Mouse (Mus musculus) kidney, embryonic 14.5 days (tissue): ENCODE results near the gene Sag. TPM values are rescaled to one million over a fixed set of nuclear protein-coding genes. Genes with fewer than 3 reads are reported as not detected.

Experiments used
- ATAC-seq: fragments of 200-750 bp; cut with Nextera tagmentation; 2 replicates; pipeline ENCODE4 v1.8.0; 2017; ENCODE audit warnings: moderate number of reproducible peaks, mild to moderate bottlenecking, moderate TSS enrichment, moderate library complexity; ENCODE audit not compliant: low FRiP score, low TSS enrichment
- H3K27ac ChIP-seq: fragments of 300-500 bp; sonication (generic); 2 replicates; pipeline ENCODE4 v1.5.1; 2014; ENCODE audit warnings: low read depth, mild to moderate bottlenecking, low read length, moderate library complexity, mixed read lengths
- H3K27me3 ChIP-seq: fragments of 300-500 bp; sonication (generic); 2 replicates; pipeline ENCODE4 v1.6.1; 2014; ENCODE audit warnings: mild to moderate bottlenecking, low read length; ENCODE audit not compliant: control insufficient read depth, insufficient read depth
- H3K36me3 ChIP-seq: fragments of 300-500 bp; sonication (generic); 2 replicates; pipeline ENCODE4 v1.6.1; 2014; ENCODE audit warnings: low read length, mixed read lengths; ENCODE audit not compliant: control insufficient read depth, insufficient read depth
- H3K4me1 ChIP-seq: fragments of 300-500 bp; sonication (generic); 2 replicates; pipeline ENCODE4 v1.6.1; 2014; ENCODE audit warnings: low read length, mixed read lengths; ENCODE audit not compliant: control insufficient read depth, insufficient read depth
- H3K4me2 ChIP-seq: fragments of 300-500 bp; sonication (generic); replicated peaks from 2 replicates; pipeline ENCODE4 v1.6.1; 2014; ENCODE audit warnings: low read depth, mild to moderate bottlenecking, low read length
- H3K4me3 ChIP-seq: fragments of 300-500 bp; sonication (generic); 2 replicates; pipeline ENCODE4 v1.5.1; 2014; ENCODE audit warnings: mild to moderate bottlenecking, low read length
- H3K9ac ChIP-seq: fragments of 300-500 bp; sonication (generic); 2 replicates; pipeline ENCODE4 v1.6.1; 2014; ENCODE audit warnings: low read depth, mild to moderate bottlenecking, low read length, moderate library complexity
- H3K9me3 ChIP-seq: fragments of 300-500 bp; sonication (generic); 2 replicates; pipeline ENCODE4 v1.6.1; 2016; ENCODE audit warnings: low read length; ENCODE audit not compliant: control insufficient read depth
- WGBS: fragments of 180-500 bp; shearing (Covaris S2); extraction: QIAGEN DNeasy Blood & Tissue Kit; methylation state at CpG from one replicate; pipeline ENCODE4 v1.1.7; 2014; 5-methylcytosine and 5-hydroxymethylcytosine counted together
- polyA plus RNA-seq: library from polyadenylated mRNA; unstranded; fragments of >200 nt; fragmentation: Nextera tagmentation; extraction: Ambion mirVana; gene quantifications from 2 replicates; pipeline ENCODE4 v1.2.1, GENCODE M21; 2014

Sag gene
- polyA plus RNA-seq, 1 experiment from 2014 or later, result 3.7 TPM

GRCm38 (mm10) chr1:87854851-87855251, 51.4 kb downstream of the Sag start:
- WGBS, result 25% methylated on average over 2 of the region's 2 CpGs
- H3K9me3 ChIP-seq, result no peaks in the 10 kb centered on the region

GRCm38 (mm10) chr1:87855522-87855921, 52.0 kb downstream of the Sag start:
- H3K36me3 ChIP-seq, result no peaks in the 10 kb centered on the region
- H3K4me3 ChIP-seq, result no peak overlapping the region
- H3K27ac ChIP-seq, result no peak overlapping the region
- H3K4me2 ChIP-seq, result no peak overlapping the region
- H3K9ac ChIP-seq, result no peak overlapping the region
- H3K4me1 ChIP-seq, result peaks cover 14% of the 10 kb centered on the region
- no peaks in the 10 kb centered on the region for H3K27me3 ChIP-seq
- 94% methylated on average over 1 of the region's 1 CpGs for WGBS
- no peak for ATAC-seq
- H3K9me3 ChIP-seq, result no peaks in the 10 kb centered on the region

More at GRCm38 (mm10) chr1:87854851-87855251, 51.4 kb downstream of the Sag start:
- H3K9ac ChIP-seq, result peak overlapping the region; percentile 18; the same call in 1 of the 2 replicates
- H3K4me1 ChIP-seq, result peaks cover 14% of the 10 kb centered on the region
- H3K27me3 ChIP-seq, result no peaks in the 10 kb centered on the region
- no peaks in the 10 kb centered on the region for H3K36me3 ChIP-seq
- H3K4me2 ChIP-seq, result peak overlapping the region; percentile 91
- peak overlapping the region; percentile 93 for H3K4me3 ChIP-seq
- no peak for ATAC-seq
- H3K27ac ChIP-seq, result no peak overlapping the region

- Histone ChIP-seq H3K4me3 (no peak overlapping the region), H3K27me3 (no peaks in the 10 kb centered on the region), H3K27ac (no peak overlapping the region), H3K36me3 (no peaks in the 10 kb centered on the region), H3K9ac (no peak overlapping the region), H3K4me2 (no peak overlapping the region), H3K9me3 (no peaks in the 10 kb centered on the region), H3K4me1 (peaks cover 14% of the 10 kb centered on the region)
- WGBS, result 79% methylated on average over 3 of the region's 3 CpGs
- ATAC-seq, result no peak
Observed at GRCm38 (mm10) chr1:87856823-87857222, 53.3 kb downstream of the Sag start.

- Histone ChIP-seq H3K9me3 (no peaks in the 10 kb centered on the region), H3K4me3 (no peak overlapping the region), H3K27me3 (no peaks in the 10 kb centered on the region), H3K36me3 (no peaks in the 10 kb centered on the region), H3K4me1 (peaks cover 14% of the 10 kb centered on the region), H3K27ac (no peak overlapping the region), H3K9ac (no peak overlapping the region), H3K4me2 (no peak overlapping the region)
- WGBS, result 96% methylated on average over 1 of the region's 1 CpGs
- ATAC-seq, result no peak
Observed at GRCm38 (mm10) chr1:87858031-87858430, 54.6 kb downstream of the Sag start.

GRCm38 (mm10) chr1:87858529-87858928, 55.0 kb downstream of the Sag start:
- H3K4me1 ChIP-seq, result peaks cover 14% of the 10 kb centered on the region
- no peaks in the 10 kb centered on the region for H3K36me3 ChIP-seq
- no peak for ATAC-seq
- 83% methylated on average over 2 of the region's 2 CpGs for WGBS
- no peak overlapping the region for H3K27ac ChIP-seq
- no peak overlapping the region for H3K4me3 ChIP-seq
- no peaks in the 10 kb centered on the region for H3K27me3 ChIP-seq
- H3K4me2 ChIP-seq, result no peak overlapping the region
- H3K9me3 ChIP-seq, result no peaks in the 10 kb centered on the region
- H3K9ac ChIP-seq, result no peak overlapping the region

- 84% methylated on average over 3 of the region's 3 CpGs for WGBS
- H3K27me3 ChIP-seq, result no peaks in the 10 kb centered on the region
- no peak overlapping the region for H3K27ac ChIP-seq
Observed at GRCm38 (mm10) chr1:87863602-87864001, 60.1 kb downstream of the Sag start.

GRCm38 (mm10) chr1:87864889-87865288, 61.4 kb downstream of the Sag start:
- Histone ChIP-seq H3K4me1 (no peaks in the 10 kb centered on the region; the same call in 1 of the 2 replicates), H3K27ac (no peak overlapping the region), H3K9ac (no peak overlapping the region), H3K9me3 (no peaks in the 10 kb centered on the region), H3K4me2 (no peak overlapping the region), H3K4me3 (no peak overlapping the region), H3K36me3 (no peaks in the 10 kb centered on the region), H3K27me3 (no peaks in the 10 kb centered on the region)
- no peak for ATAC-seq

More at GRCm38 (mm10) chr1:87863602-87864001, 60.1 kb downstream of the Sag start:
- H3K36me3 ChIP-seq, result no peaks in the 10 kb centered on the region
- H3K9ac ChIP-seq, result no peak overlapping the region
- no peaks in the 10 kb centered on the region; the same call in 1 of the 2 replicates for H3K4me1 ChIP-seq
- no peak overlapping the region for H3K4me3 ChIP-seq
- no peaks in the 10 kb centered on the region for H3K9me3 ChIP-seq
- no peak overlapping the region for H3K4me2 ChIP-seq
- no peak for ATAC-seq

GRCm38 (mm10) chr1:87866672-87867071, 63.2 kb downstream of the Sag start:
- Histone ChIP-seq H3K27ac (no peak overlapping the region), H3K9ac (no peak overlapping the region), H3K36me3 (no peaks in the 10 kb centered on the region), H3K4me3 (no peak overlapping the region), H3K4me2 (no peak overlapping the region), H3K4me1 (peaks cover 3% of the 10 kb centered on the region; the same call in 1 of the 2 replicates), H3K9me3 (no peaks in the 10 kb centered on the region), H3K27me3 (no peaks in the 10 kb centered on the region)
- ATAC-seq, result no peak
- 95% methylated on average over 1 of the region's 1 CpGs for WGBS

GRCm38 (mm10) chr1:87871546-87871945, 68.1 kb downstream of the Sag start:
- ATAC-seq, result 0 out of 2 replicates have a peak, but pooled peaks have one; percentile 32
- no peak overlapping the region for H3K4me2 ChIP-seq
- no peaks in the 10 kb centered on the region for H3K9me3 ChIP-seq
- H3K36me3 ChIP-seq, result no peaks in the 10 kb centered on the region
- H3K27me3 ChIP-seq, result no peaks in the 10 kb centered on the region
- H3K4me1 ChIP-seq, result peaks cover 3% of the 10 kb centered on the region; the same call in 1 of the 2 replicates
- no peak overlapping the region for H3K4me3 ChIP-seq
- no peak overlapping the region for H3K27ac ChIP-seq
- H3K9ac ChIP-seq, result no peak overlapping the region
